Mouse (Mus musculus) erythroblast, embryonic 14.5 days (primary cell): ENCODE measurements around the gene Tma16. TPM values are rescaled to one million over a fixed set of nuclear protein-coding genes. Genes with fewer than 3 reads are reported as not detected.

Source experiments
- H3K27me3 ChIP-seq: 2 replicates; pipeline ENCODE4 v1.6.1; 2012; ENCODE audit warnings: inconsistent platforms; ENCODE audit not compliant: control insufficient read depth
- H3K36me3 ChIP-seq: 2 replicates; pipeline ENCODE4 v1.6.1; 2012; ENCODE audit warnings: mild to moderate bottlenecking, inconsistent platforms; ENCODE audit not compliant: control insufficient read depth
- H3K4me1 ChIP-seq: 2 replicates; pipeline ENCODE4 v1.6.1; 2012; ENCODE audit warnings: inconsistent platforms; ENCODE audit not compliant: control insufficient read depth
- H3K4me3 ChIP-seq: replicated peaks from 2 replicates; pipeline ENCODE3; 2012; ENCODE audit warnings: moderate library complexity, mild to moderate bottlenecking, inconsistent platforms
- H3K9me3 ChIP-seq: 2 replicates; pipeline ENCODE4 v1.6.1; 2012; ENCODE audit warnings: low read length, inconsistent platforms, mixed read lengths; ENCODE audit not compliant: control insufficient read depth
- GATA1 ChIP-seq: IDR thresholded peaks from 2 replicates; pipeline ENCODE4 v1.6.1; 2012; ENCODE audit warnings: low read length, inconsistent platforms, mixed read lengths
- TAL1 ChIP-seq: IDR thresholded peaks from 3 replicates; pipeline ENCODE4 v1.6.1; 2012; ENCODE audit warnings: low read length, inconsistent platforms, mixed read lengths
- polyA plus RNA-seq: library from polyadenylated mRNA; stranded (reverse); fragments of >175 nt; gene quantifications from 2 replicates; pipeline ENCODE4 v1.2.3, GENCODE M21; 2012

The Tma16 gene
- polyA plus RNA-seq, 1 experiment, result 0.15 TPM

- Histone ChIP-seq H3K4me1 (no peaks in the 10 kb centered on the region), H3K4me3 (no peak overlapping the region), H3K9me3 (no peaks in the 10 kb centered on the region), H3K27me3 (no peaks in the 10 kb centered on the region), H3K36me3 (no peaks in the 10 kb centered on the region)
- TF ChIP-seq TAL1 (no peak), GATA1 (no peak)
Measured at GRCm38 (mm10) chr8:66437929-66438328, 48.4 kb downstream of the Tma16 start.

- TF ChIP-seq TAL1 (no peak), GATA1 (no peak)
- Histone ChIP-seq H3K4me3 (no peak overlapping the region), H3K4me1 (no peaks in the 10 kb centered on the region), H3K36me3 (no peaks in the 10 kb centered on the region), H3K27me3 (no peaks in the 10 kb centered on the region), H3K9me3 (no peaks in the 10 kb centered on the region)
Measured at GRCm38 (mm10) chr8:66436804-66437203, 49.5 kb downstream of the Tma16 start.

GRCm38 (mm10) chr8:66433577-66433976 is 52.8 kb downstream of the Tma16 start:
- Histone ChIP-seq H3K27me3 (no peaks in the 10 kb centered on the region), H3K4me1 (no peaks in the 10 kb centered on the region), H3K36me3 (no peaks in the 10 kb centered on the region), H3K4me3 (no peak overlapping the region), H3K9me3 (no peaks in the 10 kb centered on the region)
- TF ChIP-seq TAL1 (no peak), GATA1 (no peak)

- Histone ChIP-seq H3K4me3 (no peak overlapping the region), H3K27me3 (no peaks in the 10 kb centered on the region), H3K36me3 (no peaks in the 10 kb centered on the region), H3K4me1 (no peaks in the 10 kb centered on the region), H3K9me3 (no peaks in the 10 kb centered on the region)
- no peak for TF ChIP-seq GATA1
- TF ChIP-seq TAL1, result no peak
Measured at GRCm38 (mm10) chr8:66430639-66431038, 55.7 kb downstream of the Tma16 start.

Other genes starting within 250 kb of the Tma16 start
- not detected in 2 replicates for gene Tktl2, start 25.2 kb upstream of the Tma16 start, polyA plus RNA-seq
- not detected in 2 replicates for gene Npy5r, start 201.6 kb upstream of the Tma16 start, polyA plus RNA-seq
- not detected in 2 replicates for gene Npy1r, start 210.7 kb upstream of the Tma16 start, polyA plus RNA-seq